Mouse (Mus musculus) C2C12 (cell line): ENCODE results near the gene Rptor. TPM values are rescaled to one million over a fixed set of nuclear protein-coding genes. Genes with fewer than 3 reads are reported as not detected.
A peak's percentile ranks its signal among the peaks of the same experiment; 100 is the strongest.

Experiments
- H3K27me3 ChIP-seq: one replicate; pipeline ENCODE4 v1.6.1; 2011; ENCODE audit not compliant: control insufficient read depth, insufficient read depth, insufficient read length
- H3K36me3 ChIP-seq: one replicate; pipeline ENCODE4 v1.6.1; 2011; ENCODE audit not compliant: control insufficient read depth, insufficient read depth
- H3K4me3 ChIP-seq: one replicate; pipeline ENCODE4 v1.5.1; 2011; ENCODE audit warnings: mild to moderate bottlenecking, control low read depth; ENCODE audit not compliant: poor library complexity, insufficient read depth, severe bottlenecking
- H3K79me2 ChIP-seq: one replicate; pipeline ENCODE4 v1.6.1; 2011; ENCODE audit not compliant: control insufficient read depth, insufficient read depth
- H3K79me3 ChIP-seq: one replicate; pipeline ENCODE4 v1.6.1; 2011; ENCODE audit warnings: low read depth, control low read depth
- H3ac ChIP-seq: one replicate; pipeline ENCODE3; 2011; ENCODE audit warnings: low read depth; ENCODE audit not compliant: control insufficient read depth, insufficient read length
- CEBPB ChIP-seq: IDR thresholded peaks from one replicate; pipeline ENCODE4 v1.6.1; 2011; ENCODE audit warnings: low read depth, mild to moderate bottlenecking, control low read depth, moderate library complexity
- CTCF ChIP-seq: IDR thresholded peaks from one replicate; pipeline ENCODE4 v1.5.1; 2011; ENCODE audit not compliant: control insufficient read depth, insufficient read depth, insufficient read length
- FOSL1 ChIP-seq: IDR thresholded peaks from one replicate; pipeline ENCODE4 v1.8.0; 2011; ENCODE audit warnings: mild to moderate bottlenecking, low read length; ENCODE audit not compliant: poor library complexity, insufficient read depth, severe bottlenecking
- MAX ChIP-seq: IDR thresholded peaks from one replicate; pipeline ENCODE4 v1.6.1; 2011; ENCODE audit warnings: mild to moderate bottlenecking, control low read depth
- MYOD1 ChIP-seq: IDR thresholded peaks from one replicate; pipeline ENCODE4 v1.6.1; 2011; ENCODE audit warnings: low read depth; ENCODE audit not compliant: control insufficient read depth, insufficient read length
- MYOG ChIP-seq: IDR thresholded peaks from one replicate; pipeline ENCODE4 v1.6.1; 2011; ENCODE audit not compliant: control insufficient read depth, insufficient read length; ENCODE audit errors: extremely low read depth
- USF1 ChIP-seq: IDR thresholded peaks from one replicate; pipeline ENCODE4 v1.6.1; 2011; ENCODE audit warnings: low read depth, mild to moderate bottlenecking, control low read depth, moderate library complexity
- polyA plus RNA-seq: library from polyadenylated mRNA; unstranded; fragments of >200 nt; fragmentation: generic; extraction: Trizol; gene quantifications from one replicate; pipeline ENCODE4 v1.2.1, GENCODE M21; 2012; ENCODE audit warnings: missing spikeins

Gene Rptor
- polyA plus RNA-seq, 1 experiment, result 34.8 TPM

GRCm38 (mm10) chr11:119785661-119786384 is 183.1 kb downstream of the Rptor start:
- Histone ChIP-seq H3K36me3 (peaks cover 36% of the 10 kb centered on the region), H3K4me3 (no peak overlapping the region), H3K27me3 (no peaks in the 10 kb centered on the region), H3K79me3 (no peaks in the 10 kb centered on the region), H3K79me2 (peaks cover 6% of the 10 kb centered on the region), H3ac (no peak overlapping the region)
- TF ChIP-seq MAX (no peak), MYOD1 (no peak), USF1 (no peak), CEBPB (no peak)

GRCm38 (mm10) chr11:119786385-119786880 is 183.7 kb downstream of the Rptor start:
- Histone ChIP-seq H3ac (no peak overlapping the region), H3K4me3 (no peak overlapping the region), H3K79me2 (peaks cover 9% of the 10 kb centered on the region), H3K79me3 (no peaks in the 10 kb centered on the region), H3K27me3 (no peaks in the 10 kb centered on the region), H3K36me3 (peaks cover 30% of the 10 kb centered on the region)
- TF ChIP-seq USF1 (peak; percentile 79), MYOD1 (no peak)

- Histone ChIP-seq H3ac (no peak overlapping the region), H3K36me3 (peaks cover 21% of the 10 kb centered on the region), H3K79me2 (peaks cover 9% of the 10 kb centered on the region), H3K4me3 (no peak overlapping the region), H3K27me3 (no peaks in the 10 kb centered on the region), H3K79me3 (no peaks in the 10 kb centered on the region)
- TF ChIP-seq CEBPB, result no peak
- no peak for TF ChIP-seq MAX
- TF ChIP-seq MYOG, result no peak
- no peak for TF ChIP-seq CTCF
- TF ChIP-seq FOSL1, result no peak
- TF ChIP-seq USF1, result no peak
- TF ChIP-seq MYOD1, result no peak
Observed at GRCm38 (mm10) chr11:119788488-119788887, 185.8 kb downstream of the Rptor start.

GRCm38 (mm10) chr11:119788919-119789713 is 186.4 kb downstream of the Rptor start:
- peaks cover 15% of the 10 kb centered on the region for H3K36me3 ChIP-seq
- H3K4me3 ChIP-seq, result no peak overlapping the region
- H3K27me3 ChIP-seq, result no peaks in the 10 kb centered on the region
- H3ac ChIP-seq, result peak overlapping the region; percentile 10
- TF ChIP-seq FOSL1 (peak; percentile 49), CTCF (no peak), MAX (no peak), USF1 (no peak), MYOD1 (peak; percentile 27)
- no peaks in the 10 kb centered on the region for H3K79me3 ChIP-seq
- H3K79me2 ChIP-seq, result peaks cover 9% of the 10 kb centered on the region

GRCm38 (mm10) chr11:119791923-119792564 is 189.3 kb downstream of the Rptor start:
- Histone ChIP-seq H3K79me3 (no peaks in the 10 kb centered on the region), H3K27me3 (no peaks in the 10 kb centered on the region), H3ac (no peak overlapping the region), H3K4me3 (no peak overlapping the region), H3K79me2 (peaks cover 9% of the 10 kb centered on the region), H3K36me3 (peaks cover 11% of the 10 kb centered on the region)
- TF ChIP-seq MYOG (no peak), MAX (no peak), FOSL1 (no peak), USF1 (no peak), MYOD1 (no peak), CEBPB (no peak), CTCF (no peak)
